Mouse (Mus musculus): ENCODE data around the gene Fancd2.

Fancd2 gene

DNA sequence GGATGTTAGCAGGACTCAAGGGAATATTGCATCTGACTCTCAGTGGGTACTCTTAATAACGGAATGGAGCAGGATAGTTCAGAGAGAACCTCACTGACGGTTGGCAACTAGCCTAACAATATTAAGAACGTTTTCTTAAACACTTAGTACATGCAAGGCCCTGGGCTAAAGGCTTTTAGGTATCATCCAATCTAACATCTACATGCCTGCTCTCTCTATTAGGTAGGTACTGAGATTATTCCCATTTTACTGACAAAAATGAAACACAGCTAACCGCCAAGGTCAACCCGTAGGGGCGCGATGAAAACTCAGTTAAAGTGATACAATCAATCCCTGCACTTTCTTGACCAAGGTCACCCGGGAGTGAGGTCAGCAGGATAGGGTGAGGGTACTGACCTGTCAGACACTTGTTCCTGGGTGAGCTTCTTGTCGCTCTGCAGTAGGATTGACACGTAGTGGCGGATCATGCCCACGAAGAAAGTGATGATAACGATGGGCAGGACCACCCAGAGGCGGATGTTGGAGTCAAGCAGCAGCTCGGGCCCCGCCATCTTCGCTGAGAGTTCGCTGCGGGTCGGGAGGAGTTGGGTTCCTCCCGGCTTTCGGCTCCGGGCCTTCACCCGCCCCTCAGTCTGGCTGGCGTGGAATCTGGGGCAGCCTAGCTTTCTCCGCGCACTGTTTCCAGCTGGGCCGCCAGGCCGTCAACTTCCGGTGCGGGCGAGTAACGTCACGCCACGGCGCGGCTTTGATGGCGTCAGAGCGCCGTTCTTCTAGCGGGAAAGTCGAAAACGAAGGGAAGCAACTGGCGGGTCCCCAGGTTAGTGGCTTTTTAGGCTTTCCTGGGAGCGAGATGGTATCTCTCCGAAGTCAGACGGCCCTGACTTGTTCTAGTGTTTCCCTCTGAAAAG, at the start of gene Fancd2, which contains the start of gene Emc3:
TSS of gene Fancd2 (plus strand) at position 751 of the 908 bp plus-strand sequence.
TSS of gene Emc3 (minus strand) at position 721 of the 908 bp plus-strand sequence.
- peak; percentile 94 for DNase-seq

GRCm38 (mm10) chr6:113482477-113483099, 48.9 kb upstream of the Fancd2 start:
- no peak for DNase-seq

GRCm38 (mm10) chr6:113483100-113483615, 48.3 kb upstream of the Fancd2 start, which contains the start of gene Creld1:
Gene Creld1, plus strand, starts transcription at chr6:113483297.
- peak; percentile 97 for DNase-seq

DNA sequence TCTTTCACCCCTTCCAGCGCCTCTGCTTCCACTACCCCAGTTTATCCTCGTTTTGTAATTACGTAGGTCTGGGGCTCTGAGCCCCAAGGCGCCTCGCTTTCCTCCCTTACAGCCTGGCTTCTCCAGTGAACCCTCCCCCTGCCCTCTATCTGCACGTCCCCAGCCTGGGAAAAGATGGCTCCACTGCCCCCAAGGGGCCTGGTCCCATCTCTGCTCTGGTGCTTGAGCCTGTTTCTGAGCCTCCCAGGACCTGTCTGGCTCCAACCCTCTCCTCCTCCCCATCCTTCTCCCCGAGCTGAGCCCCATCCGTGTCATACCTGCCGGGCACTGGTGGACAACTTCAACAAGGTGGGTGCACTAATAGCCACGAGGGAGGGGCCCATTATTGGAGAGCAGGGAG, 47.8 kb upstream of the Fancd2 start:
- peak; percentile 40 for DNase-seq

- peak; percentile 50 for DNase-seq
Observed at GRCm38 (mm10) chr6:113487125-113487576, 44.3 kb upstream of the Fancd2 start.

DNA sequence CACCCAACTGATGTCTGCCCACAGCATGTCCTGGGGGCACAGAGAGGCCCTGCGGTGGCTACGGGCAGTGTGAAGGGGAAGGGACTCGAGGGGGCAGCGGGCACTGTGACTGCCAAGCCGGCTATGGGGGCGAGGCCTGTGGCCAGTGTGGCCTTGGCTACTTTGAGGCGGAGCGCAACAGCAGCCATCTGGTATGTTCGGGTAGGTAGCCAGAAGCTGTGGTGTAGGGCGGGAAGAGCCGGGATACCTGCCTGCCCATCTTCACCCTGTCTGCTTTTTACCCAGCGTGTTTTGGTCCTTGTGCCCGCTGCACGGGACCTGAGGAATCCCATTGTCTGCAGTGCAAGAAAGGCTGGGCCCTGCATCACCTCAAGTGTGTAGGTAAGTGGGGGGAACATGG, 42.1 kb upstream of the Fancd2 start:
- no peak for DNase-seq

DNA sequence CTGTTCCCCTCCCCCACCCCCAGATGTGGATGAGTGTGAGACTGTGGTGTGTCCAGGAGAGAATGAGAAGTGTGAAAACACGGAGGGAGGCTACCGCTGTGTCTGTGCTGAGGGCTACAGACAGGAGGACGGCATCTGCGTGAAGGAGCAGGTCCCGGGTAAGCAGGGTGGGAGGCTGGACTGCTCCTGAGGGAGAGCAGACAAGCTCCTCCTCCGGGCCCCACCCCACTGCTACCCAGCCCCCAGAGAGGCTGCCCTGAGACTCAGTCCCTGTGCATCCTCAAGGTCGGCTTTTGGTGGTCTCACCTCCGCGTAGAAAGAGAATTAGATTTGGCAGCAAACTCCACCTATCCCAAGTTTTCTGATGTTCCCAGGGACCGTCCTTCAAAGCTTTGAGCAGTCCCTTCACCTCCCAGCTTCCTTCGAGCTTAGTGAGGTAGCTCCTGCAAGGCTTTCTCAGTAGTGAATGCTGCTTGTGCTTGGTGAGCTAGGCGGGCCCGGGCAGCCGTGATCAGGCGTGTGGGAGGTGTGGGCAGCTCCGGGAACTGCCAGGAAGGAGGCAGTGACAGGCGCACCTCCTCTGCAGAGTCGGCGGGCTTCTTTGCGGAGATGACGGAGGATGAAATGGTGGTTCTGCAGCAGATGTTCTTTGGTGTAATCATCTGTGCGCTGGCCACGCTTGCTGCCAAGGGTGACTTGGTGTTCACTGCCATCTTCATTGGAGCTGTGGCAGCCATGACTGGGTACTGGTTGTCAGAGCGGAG, 39.2 kb upstream of the Fancd2 start:
- DNase-seq, result no peak

DNA sequence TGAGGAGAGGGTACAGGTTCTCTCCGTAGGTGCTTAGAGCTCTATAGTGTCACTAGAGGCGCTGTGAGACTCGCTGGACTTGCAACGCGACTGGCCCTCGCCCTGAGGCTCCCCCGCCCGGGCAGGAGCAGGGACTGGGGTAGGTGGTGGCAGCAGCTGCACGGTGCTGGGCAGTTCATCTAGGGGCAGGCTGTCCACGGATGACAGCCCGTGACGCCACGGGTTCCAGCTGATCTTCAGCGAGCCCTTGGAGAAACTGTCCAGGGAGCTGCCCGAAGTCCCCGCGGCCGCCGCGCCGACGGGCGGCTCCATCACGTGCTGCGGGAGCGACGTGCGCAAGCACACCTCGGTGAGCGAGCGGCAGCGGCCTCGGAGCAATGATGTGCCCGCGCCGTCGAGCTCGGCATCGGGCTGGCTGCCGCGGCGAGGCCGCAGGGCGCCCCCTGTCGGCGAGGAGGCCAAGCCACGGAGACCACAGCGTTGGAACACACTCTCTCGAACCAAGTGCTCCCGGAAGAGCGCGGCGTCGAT, 37.2 kb upstream of the Fancd2 start:
- DNase-seq, result peak; percentile 86

DNA sequence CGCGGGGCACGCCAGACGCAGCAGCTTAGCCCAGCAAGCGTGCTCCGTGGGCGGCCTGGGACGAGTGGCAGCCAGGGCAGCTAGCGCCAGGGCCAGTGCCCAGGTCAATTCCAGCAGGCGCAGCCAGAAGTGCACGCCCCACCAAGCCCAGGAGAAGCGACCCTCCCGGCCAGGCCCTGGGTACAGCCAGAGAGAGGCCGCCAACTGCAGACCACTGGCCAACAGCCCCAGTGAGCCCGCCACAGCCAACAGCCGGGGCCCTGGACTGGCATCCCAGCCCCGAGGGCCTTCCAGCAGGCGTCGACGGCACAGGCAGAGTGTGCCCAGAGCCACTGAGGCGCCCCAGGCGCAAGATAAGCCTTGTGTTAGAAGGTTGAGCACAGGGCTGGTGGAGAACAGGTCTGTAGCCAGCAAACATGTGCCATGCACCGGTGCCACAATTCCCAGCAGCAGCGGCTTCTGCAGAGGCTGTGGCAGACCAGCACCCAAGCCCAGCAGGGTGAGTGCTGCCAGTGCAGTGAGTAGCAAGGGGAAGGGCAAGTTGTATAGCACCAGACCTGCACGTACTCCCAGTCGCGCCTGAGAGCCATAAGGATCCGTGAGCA, 36.3 kb upstream of the Fancd2 start:
- DNase-seq, result no peak

GRCm38 (mm10) chr6:113499346-113499745, 32.1 kb upstream of the Fancd2 start:
- DNase-seq, result no peak

- no peak for DNase-seq
Observed at GRCm38 (mm10) chr6:113501388-113502084, 29.9 kb upstream of the Fancd2 start, which contains the start of gene Prrt3. Gene Prrt3, minus strand, starts transcription at chr6:113501931.

- DNase-seq, result no peak
Observed at GRCm38 (mm10) chr6:113502801-113503200, 28.7 kb upstream of the Fancd2 start.

- DNase-seq, result no peak
Observed at GRCm38 (mm10) chr6:113505689-113506088, 25.8 kb upstream of the Fancd2 start.

DNA sequence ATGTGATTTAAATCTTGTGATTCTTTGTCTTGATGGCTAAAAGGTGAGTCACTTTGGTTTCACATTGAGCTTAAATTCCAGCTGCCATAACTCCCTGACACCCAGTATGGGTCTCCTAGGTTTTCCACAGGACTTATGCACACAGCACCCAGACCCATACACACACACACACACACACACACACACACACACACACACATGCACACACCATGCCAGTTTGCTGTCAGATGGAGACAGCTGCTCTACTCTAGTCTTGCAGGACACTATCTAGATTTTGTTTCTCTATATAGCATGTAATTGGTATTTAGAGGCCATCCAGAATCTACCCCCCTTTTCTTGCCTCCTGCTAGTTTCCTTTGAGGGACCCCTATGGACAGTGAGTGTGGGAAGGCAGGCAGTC, 24.4 kb upstream of the Fancd2 start:
- DNase-seq, result no peak

DNA sequence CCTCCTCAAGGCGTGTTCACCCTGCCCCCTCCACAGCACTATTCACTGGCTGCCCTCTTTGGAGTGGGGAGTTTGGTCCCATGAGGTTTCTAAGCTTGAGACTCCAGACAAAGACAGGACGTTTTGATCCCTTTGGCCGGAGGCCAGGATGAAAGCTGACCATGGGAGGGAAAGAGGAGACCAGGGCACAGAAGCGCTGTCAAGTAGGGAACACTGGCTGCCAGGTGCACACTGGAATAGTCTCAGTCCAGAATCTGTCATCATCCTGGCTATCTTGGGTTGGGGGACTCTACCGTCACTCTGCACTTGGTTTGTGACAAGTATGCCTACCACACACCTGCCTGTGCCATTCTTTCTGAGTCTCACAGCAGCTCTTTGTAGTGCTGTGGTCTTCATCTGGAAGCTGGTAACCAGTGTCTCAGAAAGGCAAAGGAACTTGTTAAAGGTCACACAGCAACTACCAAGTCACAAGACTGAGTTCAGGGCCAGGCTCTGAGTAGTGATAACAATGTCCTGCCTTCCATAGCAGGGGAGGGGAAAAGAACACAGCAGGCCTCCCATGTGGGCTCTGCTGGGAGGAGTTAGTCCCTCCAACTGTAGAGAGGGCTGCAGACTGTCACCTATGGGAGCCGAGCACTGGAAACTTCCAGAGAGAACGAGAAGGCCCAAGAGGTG, 23.1 kb upstream of the Fancd2 start:
- DNase-seq, result no peak

DNA sequence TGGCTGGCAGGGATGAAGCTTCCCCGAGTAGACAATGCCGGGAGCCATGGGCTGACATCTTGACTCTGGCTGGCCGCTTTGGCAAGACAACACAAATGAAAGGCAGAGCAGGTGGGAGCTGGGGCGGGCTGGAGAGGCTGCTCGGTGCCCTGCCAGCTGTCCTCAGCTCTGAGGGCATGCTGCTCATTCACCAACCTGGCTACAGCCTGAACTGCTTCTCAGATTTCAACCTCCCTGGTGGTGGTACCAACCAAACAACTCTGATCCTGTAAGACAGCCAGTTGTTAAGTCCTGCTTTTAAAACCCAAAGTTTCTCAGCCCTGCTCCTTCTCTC, 22.6 kb upstream of the Fancd2 start:
- no peak for DNase-seq

- no peak for DNase-seq
Observed at GRCm38 (mm10) chr6:113513944-113514343, 17.5 kb upstream of the Fancd2 start.

DNA sequence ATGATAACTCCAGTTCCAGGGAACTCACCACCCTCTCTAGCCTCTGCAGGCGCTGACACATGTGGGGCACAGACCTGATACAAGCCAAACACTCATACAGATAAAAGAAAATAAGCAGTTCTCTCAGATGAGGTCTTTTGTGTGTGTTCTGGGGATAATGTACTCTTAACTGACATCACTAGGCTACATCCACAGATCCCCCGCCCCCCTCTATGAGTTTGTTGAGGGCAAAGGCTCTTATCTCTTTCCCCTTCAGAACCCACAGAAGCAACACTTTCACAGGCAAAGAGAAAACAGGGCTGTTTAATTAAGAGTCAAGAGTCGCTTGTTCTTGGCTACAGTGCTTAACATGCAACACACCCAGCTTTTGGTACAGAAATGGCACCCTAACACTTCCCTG, 16.9 kb upstream of the Fancd2 start:
- DNase-seq, result no peak

DNA sequence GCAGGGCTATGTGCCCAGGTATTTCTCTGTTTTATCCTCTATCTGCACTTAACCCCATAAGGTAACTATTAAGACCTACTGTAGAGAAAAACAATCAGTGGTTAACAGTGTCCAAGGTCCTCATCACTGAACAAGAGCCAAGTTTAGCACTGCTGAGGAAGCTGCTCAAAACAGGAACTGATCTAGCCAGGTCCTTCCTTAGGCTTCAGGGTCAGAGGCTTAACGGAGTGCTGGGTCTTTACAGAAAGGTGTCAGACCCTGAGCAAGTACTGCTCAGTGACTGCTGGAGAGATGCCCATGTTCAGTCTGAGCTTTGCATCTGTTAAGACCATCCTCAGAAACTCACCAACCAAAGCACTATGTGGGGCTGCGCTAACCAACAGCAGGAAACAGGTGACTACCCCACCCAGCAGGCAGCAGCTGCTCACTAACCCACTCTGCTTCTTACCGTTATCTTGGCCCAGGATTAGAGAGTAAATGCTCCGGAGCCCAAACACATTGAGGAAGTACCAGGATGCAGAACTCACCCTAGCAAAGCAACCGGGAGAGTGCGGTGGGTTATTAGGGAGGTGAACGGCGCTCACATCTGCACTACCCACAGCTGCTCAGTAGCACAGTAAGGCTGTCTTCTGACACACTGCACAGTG, 13.9 kb upstream of the Fancd2 start:
- no peak for DNase-seq

DNA sequence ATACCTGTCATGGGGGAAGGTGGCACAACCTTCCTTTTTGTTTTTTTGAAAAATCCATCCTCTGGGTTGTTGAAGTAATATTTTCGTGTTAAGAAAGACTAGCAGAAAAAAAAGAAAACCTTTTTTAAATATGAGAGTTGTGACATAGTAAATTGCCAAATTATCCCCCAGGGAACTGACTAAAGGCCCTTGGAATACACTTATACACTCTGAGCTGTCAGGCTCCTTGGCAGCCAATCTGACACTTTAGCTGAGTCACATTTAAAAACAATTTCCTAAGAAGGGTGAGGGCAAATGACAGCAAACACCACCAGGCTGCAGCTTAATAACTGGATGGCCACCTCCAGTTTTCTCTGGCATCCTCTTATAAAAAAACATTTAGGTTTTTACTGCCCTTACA, 9.2 kb upstream of the Fancd2 start:
- no peak for DNase-seq

- peak; percentile 3 for DNase-seq
Observed at GRCm38 (mm10) chr6:113523420-113523819, 8.1 kb upstream of the Fancd2 start.
